In the genomic region with DNA sequence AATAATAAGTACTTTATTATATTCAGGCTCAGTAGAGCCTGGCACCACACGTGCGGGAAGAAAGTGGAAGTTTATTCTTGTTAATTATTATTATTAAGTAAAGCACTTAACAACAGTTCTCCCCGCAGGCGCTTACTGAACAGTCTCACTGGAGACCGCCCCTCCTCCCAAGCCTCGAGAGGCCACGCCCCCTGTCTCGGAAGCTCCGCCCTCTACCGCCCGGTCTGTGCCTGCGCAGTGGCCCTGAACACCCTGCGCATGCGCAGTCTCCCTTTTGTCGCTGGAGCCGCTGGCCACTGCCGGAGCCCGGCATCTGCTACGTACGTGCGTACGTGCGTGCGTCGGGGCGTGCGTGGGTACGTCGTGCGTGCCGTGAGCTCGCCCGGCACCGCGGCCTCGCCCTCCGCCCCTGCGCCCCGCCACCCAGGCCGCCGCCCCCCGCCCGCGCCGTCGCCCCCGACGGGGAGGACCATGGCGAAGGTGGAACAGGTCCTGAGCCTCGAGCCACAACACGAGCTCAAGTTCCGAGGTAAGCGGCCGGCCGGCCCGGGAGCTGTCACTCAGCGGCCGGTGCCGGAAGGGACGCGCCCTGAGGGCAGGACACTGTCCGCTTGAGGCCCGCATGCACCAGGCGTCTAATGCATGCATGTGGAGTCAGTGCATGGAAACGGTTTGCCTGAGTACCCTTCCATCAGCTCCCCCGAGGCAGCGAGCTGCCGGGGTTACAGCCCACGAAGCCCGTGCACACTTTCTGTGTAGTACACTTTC, we compare ENCODE assay signal across 8 mouse cellular contexts. TPM values are rescaled to one million over a fixed set of nuclear protein-coding genes. Genes with fewer than 3 reads are reported as not detected.
A peak's percentile ranks its signal among the peaks of the same experiment; 100 is the strongest.
DNase-seq lines count a peak whose midpoint lies in the region; ATAC-seq and TF ChIP-seq lines count a peak whose summit lies in the region.

A gene (plus strand): TSS at position 290 of the 768 bp plus-strand sequence.

- H3K4me2 ChIP-seq in forebrain, embryonic 13.5 days, result peak within 1 kb of the TSS; percentile 79
- H3K4me2 ChIP-seq in liver, postnatal 0 days (ENCODE audit: low read depth, low read length), result peak within 1 kb of the TSS; percentile 78
- peak within 1 kb of the TSS; percentile 83 for H3K4me2 ChIP-seq in neural tube, embryonic 14.5 days (ENCODE audit: low read depth, low read length)

- peak; percentile 94 for ATAC-seq in cerebellum, adult (ENCODE audit: insufficient number of reproducible peaks, low FRiP score, low TSS enrichment)
- peak; percentile 98 for ATAC-seq in forebrain, embryonic 13.5 days
- peak; percentile 98 for ATAC-seq in liver, postnatal 0 days
- ATAC-seq in neural tube, embryonic 14.5 days (ENCODE audit: low read depth), result peak; percentile 97

- H3K9me3 ChIP-seq in ES-Bruce4 (replicated peaks; ENCODE audit: control insufficient read depth, insufficient read depth, low read length, poor library complexity, severe bottlenecking), result no peaks in the 10 kb centered on the region
- no peaks in the 10 kb centered on the region for H3K9me3 ChIP-seq in forebrain, embryonic 13.5 days (replicated peaks)
- no peaks in the 10 kb centered on the region for H3K9me3 ChIP-seq in liver, postnatal 0 days (ENCODE audit: low read length)
- no peaks in the 10 kb centered on the region for H3K9me3 ChIP-seq in neural tube, embryonic 14.5 days (ENCODE audit: control insufficient read depth, low read length)

- TF ChIP-seq POLR2A in ES-Bruce4 (IDR thresholded peaks at IDR 0.05; ENCODE audit: insufficient read depth, low read length), result no peak

- peak within 1 kb of the TSS; percentile 79 for H3K9ac ChIP-seq in ES-Bruce4 (ENCODE audit: low read depth, poor library complexity, severe bottlenecking)
- H3K9ac ChIP-seq in forebrain, embryonic 13.5 days, result peak within 1 kb of the TSS; percentile 89
- H3K9ac ChIP-seq in liver, postnatal 0 days (replicated peaks), result peak within 1 kb of the TSS; percentile 82
- peak within 1 kb of the TSS; percentile 79 for H3K9ac ChIP-seq in neural tube, embryonic 14.5 days (replicated peaks; ENCODE audit: low read depth, low read length)

- intact Hi-C loops in heart, postnatal 10 days (cut with DNase I), result loop anchor here (5.0 kb wide), 1 partner anchor 75 kb away; no protein-coding TSS in a partner anchor

- peak; percentile 100 for DNase-seq in heart, postnatal 10 days
- peak; percentile 90 for DNase-seq in large intestine, adult 2 months (ENCODE audit: low read depth, low spot score)
- DNase-seq in liver, postnatal 0 days, result peak; percentile 99
- peak; percentile 100 for DNase-seq in testis, postnatal 10 days (ENCODE audit: low spot score)

- WGBS in forebrain, embryonic 13.5 days, result under 1% methylated on average over 57 of the region's 70 CpGs
- WGBS in large intestine, adult 2 months, result under 1% methylated on average over 70 of the region's 70 CpGs
- WGBS in liver, postnatal 0 days (ENCODE audit: insufficient replicate concordance), result 2% methylated on average over 70 of the region's 70 CpGs
- under 1% methylated on average over 70 of the region's 70 CpGs for WGBS in neural tube, embryonic 14.5 days

- no peak within 1 kb of the TSS for H3K27ac ChIP-seq in ES-Bruce4 (ENCODE audit: insufficient read depth, low read length)
- H3K27ac ChIP-seq in forebrain, embryonic 13.5 days, result peak within 1 kb of the TSS; percentile 69
- peak within 1 kb of the TSS; percentile 93 for H3K27ac ChIP-seq in liver, postnatal 0 days (ENCODE audit: low read depth)
- H3K27ac ChIP-seq in neural tube, embryonic 14.5 days (ENCODE audit: low read depth, low read length), result peak within 1 kb of the TSS; percentile 81

- H3K27me3 ChIP-seq in ES-Bruce4 (ENCODE audit: control insufficient read depth, insufficient read depth, low read length, poor library complexity, severe bottlenecking), result no peaks in the 10 kb centered on the region
- H3K27me3 ChIP-seq in forebrain, embryonic 13.5 days, result no peaks in the 10 kb centered on the region
- H3K27me3 ChIP-seq in liver, postnatal 0 days (ENCODE audit: insufficient read depth, low read length), result no peaks in the 10 kb centered on the region
- H3K27me3 ChIP-seq in neural tube, embryonic 14.5 days (ENCODE audit: control insufficient read depth, insufficient read depth, low read length), result no peaks in the 10 kb centered on the region

- no peak for TF ChIP-seq CTCF in ES-Bruce4 (IDR thresholded peaks at IDR 0.05; ENCODE audit: low read depth, low read length)
- peak; percentile 45 for TF ChIP-seq CTCF in liver, postnatal 0 days (IDR thresholded peaks at IDR 0.05; ENCODE audit: low read depth)

- TF ChIP-seq EP300 in ES-Bruce4 (IDR thresholded peaks at IDR 0.05; ENCODE audit: insufficient read depth, low read depth, low read length), result no peak
- TF ChIP-seq EP300 in liver, postnatal 0 days (IDR thresholded peaks at IDR 0.05; ENCODE audit: low read depth), result no peak

- H3K36me3 ChIP-seq in ES-Bruce4 (ENCODE audit: control insufficient read depth, insufficient read depth, low read length, poor library complexity, severe bottlenecking), result no peaks in the 10 kb centered on the region
- H3K36me3 ChIP-seq in forebrain, embryonic 13.5 days (ENCODE audit: poor library complexity, severe bottlenecking), result peaks cover 7% of the 10 kb centered on the region; the same call in 1 of the 2 replicates
- no peaks in the 10 kb centered on the region for H3K36me3 ChIP-seq in liver, postnatal 0 days (replicated peaks; ENCODE audit: insufficient read depth, low read length)
- H3K36me3 ChIP-seq in neural tube, embryonic 14.5 days (ENCODE audit: control insufficient read depth, insufficient read depth, low read length), result no peaks in the 10 kb centered on the region

- H3K4me3 ChIP-seq in ES-Bruce4 (ENCODE audit: low read depth, low read length), result peak within 1 kb of the TSS; percentile 93
- H3K4me3 ChIP-seq in forebrain, embryonic 13.5 days, result peak within 1 kb of the TSS; percentile 88
- peak within 1 kb of the TSS; percentile 93 for H3K4me3 ChIP-seq in liver, postnatal 0 days (ENCODE audit: low read depth, low read length)
- H3K4me3 ChIP-seq in neural tube, embryonic 14.5 days (ENCODE audit: low read depth, low read length), result peak within 1 kb of the TSS; percentile 90

- peaks cover 2% of the 10 kb centered on the region for H3K4me1 ChIP-seq in ES-Bruce4 (ENCODE audit: control insufficient read depth, insufficient read depth, low read length)
- H3K4me1 ChIP-seq in forebrain, embryonic 13.5 days, result peaks cover 19% of the 10 kb centered on the region
- peaks cover 26% of the 10 kb centered on the region for H3K4me1 ChIP-seq in liver, postnatal 0 days (ENCODE audit: insufficient read depth)
- H3K4me1 ChIP-seq in neural tube, embryonic 14.5 days (ENCODE audit: control insufficient read depth, insufficient read depth, low read length), result peaks cover 20% of the 10 kb centered on the region

RNA-seq across cellular contexts. Expression of the gene that starts here (rescaled TPM):
- 56.4 and 58.7 TPM in 2 replicates for polyA plus RNA-seq in ES-Bruce4 (2011; ENCODE audit: insufficient read depth, insufficient read length, low read depth, missing spikeins)
- 9.0 and 11.4 TPM in 2 replicates for polyA plus RNA-seq in forebrain, embryonic 13.5 days (2015; fragmentation: Nextera tagmentation; extraction: Ambion mirVana)
- total RNA-seq in heart, postnatal 10 days (2021), result 100 to 1,000 TPM; 101 to 108 TPM
- 11.0 and 12.9 TPM in 2 replicates for polyA plus RNA-seq in large intestine, adult 2 months (2012; rRNA removed)
- 4.7 and 7.6 TPM in 2 replicates for polyA plus RNA-seq in liver, postnatal 0 days (2015; fragmentation: Nextera tagmentation; extraction: Ambion mirVana)
- polyA plus RNA-seq in neural tube, embryonic 14.5 days (2014; fragmentation: Nextera tagmentation; extraction: Ambion mirVana), result 11.7 and 13.7 TPM in 2 replicates
